Mouse (Mus musculus) liver, postnatal 0 days (tissue): Measurements from ENCODE around the gene Coa3.
A peak's percentile ranks its signal among the peaks of the same experiment; 100 is the strongest.

ENCODE experiments used
- CTCF ChIP-seq: sonication (generic); IDR thresholded peaks from 2 replicates; pipeline ENCODE4 v1.5.1; 2016; ENCODE audit warnings: antibody characterized with exemption, low read depth
- EP300 ChIP-seq: IDR thresholded peaks from 2 replicates; pipeline ENCODE4 v1.6.1; 2016; ENCODE audit warnings: antibody characterized with exemption, low read depth, mild to moderate bottlenecking

DNA sequence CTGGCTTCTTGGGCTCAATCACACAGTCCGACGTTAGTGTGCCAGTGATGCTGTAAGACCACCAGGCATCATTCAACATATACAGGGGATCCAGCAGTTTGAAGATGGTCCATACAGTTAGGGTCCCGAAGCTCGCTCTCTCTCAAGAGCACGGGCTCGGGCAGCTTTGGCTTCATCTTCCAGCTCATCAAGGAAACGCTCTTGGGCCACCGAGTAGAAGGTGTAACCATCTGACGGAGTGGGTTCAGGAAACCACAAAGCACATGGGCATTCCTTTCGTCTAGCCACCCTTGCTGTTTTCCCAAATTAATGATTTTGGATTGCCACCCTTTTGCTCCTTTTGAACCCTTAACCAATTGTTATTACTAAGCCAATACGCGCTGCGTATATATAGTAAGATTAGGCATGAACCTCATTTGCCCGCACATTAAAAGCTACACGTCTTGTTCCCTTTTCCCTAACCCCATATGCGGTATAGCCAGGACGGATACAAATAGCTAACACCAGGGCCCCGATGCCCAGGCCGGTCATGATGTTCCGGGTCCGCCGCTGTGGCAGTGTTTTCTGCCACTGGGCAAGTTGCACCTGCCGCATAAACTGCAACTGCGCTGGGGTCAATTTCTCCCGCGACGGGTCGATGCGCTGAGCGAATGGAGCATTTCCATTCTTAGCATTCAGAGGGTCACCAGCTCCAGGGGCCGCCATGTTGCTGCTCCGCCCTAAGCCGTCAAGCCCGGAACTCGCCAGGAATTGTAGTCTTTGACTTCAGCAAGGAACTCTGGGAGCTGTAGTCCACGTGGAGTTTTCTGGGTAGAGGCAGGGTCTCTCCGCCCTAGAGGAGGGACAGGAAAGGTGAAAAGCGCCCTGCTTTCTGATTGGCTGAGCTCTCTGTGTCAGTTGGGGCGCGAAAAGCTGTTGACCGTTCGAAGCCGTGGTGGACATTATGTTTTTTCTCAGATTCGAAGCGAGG lies at the start of gene Coa3, which contains the start of gene Cntd1:
- TF ChIP-seq CTCF (peak; percentile 5; the same call in 1 of the 2 replicates), EP300 (no peak)
